Mouse (Mus musculus) bone marrow macrophage, adult 2 months (primary cell): Measurements from ENCODE around the gene Kcne3.

Source experiments
- CTCF ChIP-seq: IDR thresholded peaks from 2 replicates; pipeline ENCODE4 v1.5.1; 2012; ENCODE audit warnings: low read depth, mild to moderate bottlenecking, low read length, moderate library complexity
- POLR2A ChIP-seq: IDR thresholded peaks from 2 replicates; pipeline ENCODE4 v1.6.1; 2012; ENCODE audit warnings: mild to moderate bottlenecking, low read depth, low read length, borderline replicate concordance

DNA sequence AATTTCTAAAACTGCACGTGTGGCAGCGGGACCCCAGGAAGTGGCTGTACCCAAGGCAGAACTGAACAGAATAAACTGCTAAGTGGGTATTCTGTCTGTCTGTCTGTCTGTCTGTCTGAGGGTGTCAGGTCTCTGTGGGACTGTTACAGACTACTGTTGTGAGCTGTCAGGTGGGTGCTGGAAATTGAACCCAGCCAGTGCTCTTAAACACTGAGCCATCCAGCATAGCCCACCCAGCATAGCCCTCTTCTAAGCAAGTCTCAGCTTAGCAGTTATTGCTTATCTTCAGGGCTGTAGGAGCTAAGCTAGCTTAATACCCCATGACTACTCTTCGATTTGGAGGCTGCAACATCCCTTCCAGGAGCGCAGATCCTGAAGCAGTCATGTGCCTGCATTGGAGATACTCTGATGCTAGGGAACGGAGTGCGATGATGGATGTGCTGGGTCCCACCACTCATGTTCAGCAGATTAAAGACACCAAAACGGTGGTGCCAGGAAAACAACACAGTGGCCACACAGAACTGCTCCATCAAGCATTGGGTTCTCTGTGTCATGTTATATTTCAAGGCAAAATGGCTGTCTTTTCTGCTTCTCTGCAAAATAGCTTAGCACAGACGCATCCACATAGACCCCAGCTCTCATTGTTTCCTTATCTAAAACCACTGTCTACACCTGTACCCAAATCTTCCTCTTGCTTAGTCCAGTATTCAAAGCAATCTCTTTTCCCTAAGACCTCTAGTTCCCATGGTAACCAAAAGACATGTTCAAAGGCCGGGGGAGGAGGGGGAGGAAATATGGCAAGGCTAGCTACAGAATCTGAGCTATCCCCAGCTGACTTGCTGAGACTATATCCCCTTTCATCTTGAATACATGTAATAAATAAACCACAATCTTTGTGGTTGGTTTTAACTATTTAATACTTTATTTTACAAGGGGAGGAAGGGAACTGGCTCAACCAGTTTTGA, 40.6 kb downstream of the Kcne3 start:
- TF ChIP-seq CTCF (no peak), POLR2A (no peak)
